Mouse (Mus musculus) spleen, adult 2 months (tissue): Measurements from ENCODE around the gene Zfp354b.

Experiments used
- CTCF ChIP-seq: fragments of 200-500 bp; IDR thresholded peaks from 2 replicates; pipeline ENCODE4 v1.5.1; 2011; ENCODE audit warnings: mild to moderate bottlenecking, inconsistent platforms; ENCODE audit not compliant: insufficient read depth, insufficient read length, insufficient replicate concordance; ENCODE audit errors: extremely low read depth
- POLR2A ChIP-seq: fragments of 200-500 bp; IDR thresholded peaks from 2 replicates; pipeline ENCODE4 v1.6.1; 2011; ENCODE audit warnings: low read depth, low read length, inconsistent platforms

DNA sequence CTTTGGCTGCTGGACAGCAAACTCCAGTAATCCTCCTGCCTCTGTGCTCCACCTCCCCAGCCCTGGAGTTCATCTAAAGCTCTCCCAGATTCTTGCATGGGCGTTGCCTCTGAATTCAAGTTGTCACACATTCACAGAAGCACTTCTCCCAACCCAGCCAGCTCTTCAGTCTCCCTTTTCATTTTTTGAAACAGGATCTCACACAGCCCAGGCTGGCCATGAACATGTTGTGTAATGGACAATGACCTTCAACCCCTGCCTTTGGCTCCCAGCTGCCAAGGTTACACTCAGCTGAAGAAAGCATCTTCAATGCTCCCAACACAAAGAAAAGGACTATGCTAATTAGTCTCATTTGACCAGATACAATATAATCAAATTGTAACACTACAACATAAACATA is 18.1 kb downstream of the Zfp354b start:
- no peak for TF ChIP-seq POLR2A
- no peak for TF ChIP-seq CTCF
